Mouse (Mus musculus) forebrain, postnatal 0 days (tissue): ENCODE results near the gene Smad1. TPM values are rescaled to one million over a fixed set of nuclear protein-coding genes. Genes with fewer than 3 reads are reported as not detected.

ENCODE experiments used
- ATAC-seq: fragments of 200-750 bp; cut with Nextera tagmentation; 2 replicates; pipeline ENCODE4 v1.8.0; 2017; ENCODE audit warnings: mild to moderate bottlenecking, moderate library complexity
- DNase-seq: peaks from one replicate; pipeline ENCODE4 v3.0.0-alpha.2; 2015
- H3K27ac ChIP-seq: fragments of 300-500 bp; sonication (generic); 2 replicates; pipeline ENCODE4 v1.5.1; 2014; ENCODE audit warnings: low read depth, mild to moderate bottlenecking, antibody characterized with exemption, low read length, moderate library complexity, mixed read lengths
- H3K27me3 ChIP-seq: fragments of 300-500 bp; sonication (generic); 2 replicates; pipeline ENCODE4 v1.6.1; 2014; ENCODE audit warnings: mild to moderate bottlenecking, low read length, mixed read lengths; ENCODE audit not compliant: insufficient read depth
- H3K36me3 ChIP-seq: fragments of 300-500 bp; sonication (generic); 2 replicates; pipeline ENCODE4 v1.6.1; 2014; ENCODE audit warnings: mild to moderate bottlenecking, moderate library complexity; ENCODE audit not compliant: insufficient read depth
- H3K4me1 ChIP-seq: fragments of 300-500 bp; sonication (generic); 2 replicates; pipeline ENCODE4 v1.6.1; 2014; ENCODE audit warnings: antibody characterized with exemption; ENCODE audit not compliant: insufficient read depth
- H3K4me2 ChIP-seq: fragments of 300-500 bp; sonication (generic); 2 replicates; pipeline ENCODE4 v1.6.1; 2014; ENCODE audit warnings: low read depth, mild to moderate bottlenecking, moderate library complexity
- H3K4me3 ChIP-seq: fragments of 300-500 bp; sonication (generic); 2 replicates; pipeline ENCODE4 v1.5.1; 2014; ENCODE audit warnings: low read depth, low read length, mixed read lengths
- H3K9ac ChIP-seq: fragments of 300-500 bp; sonication (generic); 2 replicates; pipeline ENCODE4 v1.6.1; 2014; ENCODE audit warnings: mild to moderate bottlenecking
- H3K9me3 ChIP-seq: fragments of 300-500 bp; sonication (generic); 2 replicates; pipeline ENCODE4 v1.6.1; 2016; ENCODE audit warnings: low read length
- CTCF ChIP-seq: sonication (generic); IDR thresholded peaks from 2 replicates; pipeline ENCODE4 v1.5.1; 2016; ENCODE audit warnings: antibody characterized with exemption, control low read depth, low read depth
- WGBS: fragments of 180-500 bp; shearing (Covaris S2); extraction: QIAGEN DNeasy Blood & Tissue Kit; methylation state at CpG from one replicate; pipeline ENCODE4 v1.1.7; 2014; 5-methylcytosine and 5-hydroxymethylcytosine counted together
- polyA plus RNA-seq: library from polyadenylated mRNA; unstranded; fragments of >200 nt; fragmentation: Nextera tagmentation; extraction: Ambion mirVana; gene quantifications from 2 replicates; pipeline ENCODE4 v1.2.1, GENCODE M21; 2015
- total RNA-seq: library from RNA; depleted of rRNA; stranded (reverse); fragments of >200 nt; gene quantifications from 2 replicates; pipeline ENCODE4 v1.2.3, GENCODE M21; 2014

Gene Smad1
- total and polyA plus RNA-seq, 2 experiments from 2014 or later, result 57.1 to 80.1 TPM

DNA sequence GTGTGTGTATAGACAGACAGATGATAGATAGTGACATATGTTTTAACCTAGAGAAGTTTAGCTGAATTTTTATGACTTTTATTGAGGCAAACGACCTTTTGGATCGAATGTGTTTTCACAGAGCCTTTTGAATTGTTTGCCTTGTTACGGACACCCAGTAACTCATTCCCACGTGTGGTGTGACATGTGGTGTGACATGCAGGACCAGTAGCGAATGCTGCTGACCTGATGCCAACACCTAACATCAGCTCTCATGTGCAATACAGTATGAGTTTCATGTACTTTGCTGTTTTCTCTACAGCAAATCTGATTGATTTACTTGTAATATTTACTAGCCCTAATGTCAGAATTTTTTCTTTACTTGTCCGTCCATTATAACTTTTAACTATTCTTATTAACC, 53.5 kb downstream of the Smad1 start:
- ATAC-seq (no peak), DNase-seq (no peak)
- TF ChIP-seq CTCF, result no peak
- Histone ChIP-seq H3K4me1 (peaks cover 11% of the 10 kb centered on the region), H3K4me2 (no peak overlapping the region), H3K27me3 (no peaks in the 10 kb centered on the region), H3K36me3 (peaks cover 16% of the 10 kb centered on the region), H3K9ac (no peak overlapping the region), H3K9me3 (no peaks in the 10 kb centered on the region), H3K27ac (no peak overlapping the region), H3K4me3 (no peak overlapping the region)
- 69% methylated on average over 6 of the region's 6 CpGs for WGBS

DNA sequence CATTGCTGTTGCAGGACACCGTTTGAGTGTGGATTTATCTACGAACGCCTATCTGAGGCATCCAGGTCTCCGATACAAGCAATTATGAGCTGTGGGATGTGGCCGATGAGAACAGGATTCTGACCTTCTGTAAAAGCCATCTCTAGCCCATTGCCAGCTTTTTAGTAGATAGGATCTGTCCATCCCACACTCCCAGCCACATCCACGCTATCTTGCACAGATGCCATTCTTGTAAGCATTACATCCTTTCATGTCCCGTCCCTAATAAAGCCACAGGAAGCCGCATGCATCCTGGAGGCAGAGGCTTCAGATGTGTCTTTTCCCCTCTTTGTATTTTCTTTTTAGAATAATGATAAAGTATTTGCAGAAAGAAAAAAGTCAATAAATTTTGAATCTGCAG, 58.1 kb downstream of the Smad1 start:
- no peak overlapping the region for H3K4me3 ChIP-seq
- H3K9me3 ChIP-seq, result no peaks in the 10 kb centered on the region
- no peak overlapping the region for H3K27ac ChIP-seq
- no peaks in the 10 kb centered on the region for H3K4me1 ChIP-seq
- peaks cover 20% of the 10 kb centered on the region for H3K36me3 ChIP-seq
- DNase-seq (no peak), ATAC-seq (no peak)
- no peak overlapping the region for H3K9ac ChIP-seq
- H3K27me3 ChIP-seq, result no peaks in the 10 kb centered on the region
- 89% methylated on average over 8 of the region's 8 CpGs for WGBS
- TF ChIP-seq CTCF, result no peak
- H3K4me2 ChIP-seq, result no peak overlapping the region

DNA sequence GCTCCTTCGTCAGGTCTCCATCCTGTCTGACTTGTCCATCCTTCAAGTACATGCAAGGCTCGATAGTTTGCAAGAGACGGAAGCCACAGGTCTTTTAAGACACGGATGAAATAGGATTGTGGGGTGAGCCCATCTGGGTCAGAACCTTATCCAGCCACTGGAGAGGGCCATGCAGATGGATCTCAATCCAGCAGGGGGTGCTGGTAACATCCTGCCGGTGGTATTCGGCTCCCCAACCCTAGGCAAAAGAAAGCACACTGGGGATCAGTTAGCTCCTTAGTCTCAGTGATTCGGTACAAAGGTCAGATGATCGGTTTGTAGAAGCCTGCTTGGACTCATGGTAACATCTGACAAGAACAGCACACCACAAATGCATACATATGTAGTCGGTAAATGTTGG, 59.8 kb downstream of the Smad1 start:
- Histone ChIP-seq H3K9ac (no peak overlapping the region), H3K9me3 (no peaks in the 10 kb centered on the region), H3K4me2 (no peak overlapping the region), H3K36me3 (peaks cover 20% of the 10 kb centered on the region), H3K27me3 (no peaks in the 10 kb centered on the region), H3K4me3 (no peak overlapping the region), H3K27ac (no peak overlapping the region), H3K4me1 (no peaks in the 10 kb centered on the region)
- DNase-seq, result no peak
- WGBS, result 74% methylated on average over 9 of the region's 9 CpGs
- ATAC-seq, result peak; percentile 37; the same call in 1 of the 2 replicates
- peak; percentile 60 for TF ChIP-seq CTCF

DNA sequence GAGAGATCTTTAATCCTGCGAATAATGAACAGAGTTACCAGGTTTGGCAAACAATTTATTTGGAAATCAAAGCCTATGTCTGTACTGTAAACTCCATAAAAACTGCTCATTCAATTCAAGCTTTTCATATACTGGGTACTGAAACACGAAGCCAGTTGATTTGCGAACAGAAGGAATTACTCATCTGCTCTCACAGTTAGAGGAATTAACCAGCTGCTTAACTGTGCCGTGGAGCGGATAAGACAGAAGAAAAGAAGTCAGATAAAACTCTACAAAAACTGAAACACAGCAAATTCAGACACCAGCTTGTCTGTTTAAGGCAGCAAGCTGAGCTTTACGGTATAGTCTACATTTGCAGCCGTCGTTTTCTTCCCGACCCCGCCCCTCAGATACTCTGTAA, 60.7 kb downstream of the Smad1 start:
- Histone ChIP-seq H3K9me3 (no peaks in the 10 kb centered on the region), H3K4me1 (no peaks in the 10 kb centered on the region), H3K4me2 (no peak overlapping the region), H3K27ac (no peak overlapping the region), H3K27me3 (no peaks in the 10 kb centered on the region), H3K36me3 (peaks cover 19% of the 10 kb centered on the region), H3K9ac (no peak overlapping the region), H3K4me3 (no peak overlapping the region)
- ATAC-seq (peak; percentile 81), DNase-seq (peak; percentile 51)
- 65% methylated on average over 10 of the region's 10 CpGs for WGBS
- TF ChIP-seq CTCF, result no peak

DNA sequence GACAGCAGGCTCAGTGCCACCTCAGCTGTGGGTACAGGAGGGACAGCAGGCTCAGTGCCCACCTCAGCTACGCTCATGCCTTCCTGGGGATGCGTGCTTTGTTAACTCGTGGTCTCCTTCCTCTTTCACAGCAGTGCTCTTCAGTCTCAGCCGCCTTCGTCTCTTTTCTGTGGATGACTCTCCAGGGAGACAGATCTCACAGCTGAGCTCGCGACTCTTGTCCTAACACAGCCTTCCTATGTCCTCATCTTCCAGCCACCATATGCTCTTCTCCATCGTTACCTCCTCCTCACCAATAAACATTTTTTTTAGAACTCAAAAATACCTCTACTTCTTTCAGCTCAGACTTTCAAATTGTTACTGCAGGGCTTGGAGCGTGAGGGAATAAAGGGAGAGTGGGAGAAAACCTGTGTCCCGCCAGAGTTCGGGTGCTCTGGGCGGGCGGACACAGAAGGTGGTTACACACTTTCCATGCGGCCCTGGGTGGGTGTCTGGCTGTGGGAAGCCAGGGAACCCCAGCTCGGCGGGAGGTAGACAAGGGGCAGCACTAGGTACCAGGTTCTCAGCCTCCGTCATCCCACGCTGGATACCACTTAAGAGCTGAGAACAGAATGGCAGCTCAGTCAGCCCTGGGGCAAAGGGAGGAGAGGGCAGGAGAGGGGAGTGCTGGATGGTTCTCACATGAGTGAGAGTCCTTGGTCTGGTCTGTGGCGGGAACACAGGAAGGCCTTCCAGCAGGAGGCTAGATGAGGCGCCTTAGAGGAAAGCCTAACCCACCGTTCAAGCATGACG, 67.0 kb downstream of the Smad1 start:
- Histone ChIP-seq H3K9ac (no peak overlapping the region), H3K4me3 (no peak overlapping the region), H3K4me1 (no peaks in the 10 kb centered on the region), H3K27me3 (no peaks in the 10 kb centered on the region), H3K9me3 (no peaks in the 10 kb centered on the region), H3K27ac (no peak overlapping the region), H3K4me2 (no peak overlapping the region), H3K36me3 (no peaks in the 10 kb centered on the region)
- no peak for ATAC-seq
- DNase-seq, result no peak
- no peak for TF ChIP-seq CTCF
- WGBS, result 92% methylated on average over 22 of the region's 22 CpGs

DNA sequence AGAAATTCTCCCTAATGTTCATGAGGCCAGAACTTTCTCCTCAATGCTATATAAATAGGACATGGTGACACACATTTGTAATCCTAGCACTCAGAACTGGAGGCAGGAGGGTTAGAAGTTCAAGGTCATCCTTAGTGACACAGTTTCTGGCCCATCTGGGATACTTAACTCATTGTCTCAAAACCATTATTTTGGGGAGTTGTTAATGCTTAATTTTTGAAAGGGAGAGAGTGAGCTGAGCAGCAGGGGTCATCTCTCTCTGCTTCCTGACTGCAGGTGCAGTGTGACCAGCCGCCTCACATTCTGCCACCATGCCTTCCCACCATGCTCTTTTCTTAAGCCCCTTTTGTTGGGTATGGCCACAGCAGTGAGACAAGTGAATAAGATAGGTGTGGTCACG, 67.7 kb downstream of the Smad1 start:
- no peak for TF ChIP-seq CTCF
- Histone ChIP-seq H3K9me3 (no peaks in the 10 kb centered on the region), H3K9ac (no peak overlapping the region), H3K27ac (no peak overlapping the region), H3K4me1 (no peaks in the 10 kb centered on the region), H3K27me3 (no peaks in the 10 kb centered on the region), H3K4me2 (no peak overlapping the region), H3K4me3 (no peak overlapping the region), H3K36me3 (no peaks in the 10 kb centered on the region)
- DNase-seq (no peak), ATAC-seq (no peak)
- WGBS, result 84% methylated on average over 2 of the region's 2 CpGs

DNA sequence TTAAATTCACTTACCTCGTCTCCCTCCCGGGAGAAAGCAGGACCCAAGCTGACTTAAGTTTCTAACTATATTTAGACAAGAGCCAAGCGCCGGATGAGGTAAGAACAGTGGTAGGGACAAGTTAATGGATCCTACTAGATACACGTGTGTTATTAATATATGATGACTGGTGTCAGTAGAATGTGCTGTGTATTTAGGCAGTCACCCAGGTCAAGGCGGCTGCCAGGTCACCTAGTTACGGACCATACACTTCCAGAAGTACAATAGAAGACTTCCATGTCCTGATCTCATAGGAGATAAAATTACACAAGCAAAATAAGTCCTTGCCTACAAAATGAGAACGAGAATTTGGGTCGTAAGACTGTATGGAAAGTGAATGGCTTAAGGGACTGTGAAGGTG, 68.3 kb downstream of the Smad1 start:
- 86% methylated on average over 9 of the region's 9 CpGs for WGBS

More for the DNA sequence above, 68.3 kb downstream of the Smad1 start:
- no peaks in the 10 kb centered on the region for H3K36me3 ChIP-seq
- H3K4me3 ChIP-seq, result no peak overlapping the region
- H3K27ac ChIP-seq, result no peak overlapping the region
- H3K4me2 ChIP-seq, result no peak overlapping the region
- no peaks in the 10 kb centered on the region for H3K27me3 ChIP-seq
- H3K9me3 ChIP-seq, result no peaks in the 10 kb centered on the region
- no peak overlapping the region for H3K9ac ChIP-seq
- TF ChIP-seq CTCF, result no peak
- no peaks in the 10 kb centered on the region for H3K4me1 ChIP-seq
- DNase-seq (no peak), ATAC-seq (no peak)
